9 mouse cellular contexts compared by ENCODE assay signal in the genomic region with DNA sequence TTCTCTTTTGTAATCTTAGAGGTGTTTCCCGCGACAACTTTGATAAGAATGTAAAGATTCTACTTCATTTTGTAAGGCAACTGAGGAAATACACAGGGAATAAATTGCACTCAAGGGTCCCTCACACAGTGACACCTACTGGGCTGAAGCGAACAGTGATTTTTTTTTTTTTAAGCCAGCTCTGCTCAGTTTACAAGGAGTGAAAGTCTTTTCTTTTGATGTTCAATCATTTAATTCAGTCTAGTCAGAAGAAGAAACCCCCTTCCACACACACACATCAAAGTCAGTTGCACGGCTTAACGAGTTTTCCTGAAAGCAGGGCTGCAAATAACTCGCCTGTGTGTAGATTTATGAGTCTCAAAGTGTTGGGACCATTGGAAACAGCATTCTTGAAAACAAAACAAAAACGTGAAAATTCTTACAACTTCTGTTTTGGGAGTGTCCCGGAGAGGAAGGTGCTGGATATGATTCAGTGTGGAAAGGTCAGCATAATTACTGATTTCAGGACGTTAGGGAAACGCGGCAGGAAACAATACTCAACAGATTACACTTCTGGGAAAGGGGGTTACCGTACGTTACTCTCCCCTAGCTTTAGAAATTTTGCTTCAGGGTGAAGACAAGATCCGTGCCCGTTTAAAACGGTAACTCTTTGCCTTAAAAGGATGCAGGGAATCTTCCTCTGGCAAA. TPM values are rescaled to one million over a fixed set of nuclear protein-coding genes. Genes with fewer than 3 reads are reported as not detected.
A peak's percentile ranks its signal among the peaks of the same experiment; 100 is the strongest.
DNase-seq lines count a peak whose midpoint lies in the region; ATAC-seq lines count a peak whose summit lies in the region.
"Had no signal": no experiment of that assay in that cellular context is flagged by ENCODE, and none has a peak within 500 bp of the region (broad histone marks: within the 10 kb centered on the region; RNA-seq: fewer than 3 reads in every experiment).

Sema3c (plus strand) TSS at position 588 of the 687 bp plus-strand sequence.

- H3K27ac ChIP-seq in heart, embryonic 12.5 days (ENCODE audit: poor library complexity, severe bottlenecking), result peak within 1 kb of the TSS; percentile 50

- H3K27me3 ChIP-seq in megakaryocyte, embryonic 14.5 days (replicated peaks), result peaks cover 22% of the 10 kb centered on the region
- no peaks in the 10 kb centered on the region for H3K27me3 ChIP-seq in heart, embryonic 12.5 days (replicated peaks)

- H3K4me1 ChIP-seq in megakaryocyte, embryonic 14.5 days, result peaks cover 6% of the 10 kb centered on the region; the same call in 1 of the 2 replicates
- H3K4me1 ChIP-seq in heart, embryonic 12.5 days (replicated peaks), result no peaks in the 10 kb centered on the region

- 1% methylated on average over 16 of the region's 16 CpGs for WGBS in heart, embryonic 12.5 days

- no peak for ATAC-seq in megakaryocyte, adult 5-6 weeks (ENCODE audit: poor library complexity, severe bottlenecking)
- ATAC-seq in heart, embryonic 12.5 days (ENCODE audit: insufficient number of reproducible peaks, low FRiP score), result peak; percentile 46; the same call in 1 of the 2 replicates

- peak; percentile 47 for DNase-seq in embryo, embryonic 9.5 days (ENCODE audit: extremely low spot score)
- DNase-seq in layer of hippocampus, postnatal 10 days (ENCODE audit: low spot score in 2 of 2), result peak; percentile 7 to 23
- peak; percentile 36 for DNase-seq in lung, postnatal 36 days
- no peak for DNase-seq in thymus, postnatal 14 days
- DNase-seq in spleen, postnatal 14 days (ENCODE audit: low spot score in 2 of 2), result no peak

- peak within 1 kb of the TSS; percentile 79 for H3K4me2 ChIP-seq in heart, embryonic 12.5 days

- H3K9me3 ChIP-seq in megakaryocyte, embryonic 14.5 days, result no peaks in the 10 kb centered on the region
- no peaks in the 10 kb centered on the region for H3K9me3 ChIP-seq in heart, embryonic 12.5 days (replicated peaks)

- peak within 1 kb of the TSS; percentile 88 for H3K4me3 ChIP-seq in megakaryocyte, embryonic 14.5 days (replicated peaks)
- peak within 1 kb of the TSS; percentile 57 for H3K4me3 ChIP-seq in heart, embryonic 12.5 days

- peak within 1 kb of the TSS; percentile 69 for H3K9ac ChIP-seq in heart, embryonic 12.5 days

- H3K36me3 ChIP-seq in megakaryocyte, embryonic 14.5 days (replicated peaks; ENCODE audit: low read length), result no peaks in the 10 kb centered on the region
- no peaks in the 10 kb centered on the region for H3K36me3 ChIP-seq in heart, embryonic 12.5 days

RNA-seq across cellular contexts. Expression of gene Sema3c, which starts in this region (rescaled TPM):
- not detected in 2 replicates for polyA plus RNA-seq in megakaryocyte, embryonic 14.5 days (2012; ENCODE audit: insufficient read depth, low replicate concordance)
- not detected in 2 replicates for total RNA-seq in megakaryocyte, adult 5-6 weeks (2015)
- total RNA-seq in megakaryocyte, adult 5-6 weeks (2017), result not detected in 2 replicates
- 32.8 and 33.1 TPM in 2 replicates for polyA plus RNA-seq in heart, embryonic 12.5 days (2016; fragmentation: Nextera tagmentation; extraction: Ambion mirVana)
- total RNA-seq in layer of hippocampus, postnatal 10 days (2021), result 10 to 100 TPM; 56.3 to 59.6 TPM
- total RNA-seq: hematopoietic stem cell, adult 5-6 weeks had no signal

Comparison
In these comparisons a context has a peak if more than half of its experiments do, and no peak if none do; other contexts are left out.
1. RNA of gene Sema3c (total RNA-seq): 56.3 to 59.6 TPM in layer of hippocampus, postnatal 10 days; not detected in megakaryocyte, adult 5-6 weeks; every median in the first group is over 10 times any median in the second.
2. RNA of gene Sema3c (polyA plus RNA-seq): 32.8 to 33.1 TPM in heart, embryonic 12.5 days; not detected in megakaryocyte, embryonic 14.5 days; every median in the first group is over 10 times any median in the second.
3. DNase-seq: peak in embryo, embryonic 9.5 days (single experiment), layer of hippocampus, postnatal 10 days (2 of 2) and lung, postnatal 36 days (single experiment); none in thymus, postnatal 14 days (single experiment) and spleen, postnatal 14 days (0 of 2).